11 mouse cellular contexts compared by ENCODE assay signal in genomic region chr6:32496109-32496508, GRCm38 (mm10).
DNase-seq lines count a peak whose midpoint lies in the region.
"Had no signal": no experiment of that assay in that cellular context is flagged by ENCODE, and none has a peak within 500 bp of the region (broad histone marks: within the 10 kb centered on the region; RNA-seq: fewer than 3 reads in every experiment).

No protein-coding gene starts in this region.

- 75% methylated on average over 4 of the region's 4 CpGs for WGBS in heart, embryonic 10.5 days
- 40% methylated on average over 4 of the region's 4 CpGs for WGBS in embryonic facial prominence, embryonic 10.5 days
- 37% methylated on average over 4 of the region's 4 CpGs for WGBS in limb, embryonic 10.5 days

- peaks cover 9% of the 10 kb centered on the region; the same call in 1 of the 2 replicates for H3K36me3 ChIP-seq in heart, embryonic 10.5 days
- no peaks in the 10 kb centered on the region for H3K36me3 ChIP-seq in embryonic facial prominence, embryonic 10.5 days (replicated peaks)
- no peaks in the 10 kb centered on the region for H3K36me3 ChIP-seq in limb, embryonic 10.5 days
- H3K36me3 ChIP-seq: liver, embryonic 13.5 days had no signal

- H3K4me1 ChIP-seq in heart, embryonic 10.5 days, result peaks cover 31% of the 10 kb centered on the region
- peaks cover 32% of the 10 kb centered on the region for H3K4me1 ChIP-seq in embryonic facial prominence, embryonic 10.5 days
- H3K4me1 ChIP-seq in limb, embryonic 10.5 days, result peaks cover 71% of the 10 kb centered on the region

- DNase-seq in heart, embryonic 10.5 days (ENCODE audit: low spot score), result no peak
- DNase-seq in heart, postnatal 4 days, result no peak
- peak; percentile 90 to 96 for DNase-seq in cerebellum, adult 18-20 months
- DNase-seq in embryonic facial prominence, embryonic 10.5 days (ENCODE audit: low spot score), result peak; percentile 67
- peak; percentile 76 for DNase-seq in limb, embryonic 10.5 days (ENCODE audit: low spot score)
- DNase-seq in lung, adult 18-20 months, result no peak
- no peak for DNase-seq in heart, postnatal 10 days
- DNase-seq in adrenal gland, adult 8-10 months, result no peak
- DNase-seq: liver, embryonic 13.5 days; lung, postnatal 4 days; spleen, adult 18-20 months had no signal

- H3K9me3 ChIP-seq in heart, embryonic 10.5 days, result no peaks in the 10 kb centered on the region
- H3K9me3 ChIP-seq in embryonic facial prominence, embryonic 10.5 days, result no peaks in the 10 kb centered on the region
- no peaks in the 10 kb centered on the region for H3K9me3 ChIP-seq in limb, embryonic 10.5 days (replicated peaks)
- H3K9me3 ChIP-seq: liver, embryonic 13.5 days had no signal

- H3K27me3 ChIP-seq in heart, embryonic 10.5 days (ENCODE audit: insufficient read depth, poor library complexity, severe bottlenecking), result no peaks in the 10 kb centered on the region
- H3K27me3 ChIP-seq in embryonic facial prominence, embryonic 10.5 days (replicated peaks; ENCODE audit: low read depth, poor library complexity, severe bottlenecking), result 0 out of 2 replicates have a peak, but pooled peaks cover 3% of the 10 kb centered on the region
- 0 out of 2 replicates have a peak, but pooled peaks cover 3% of the 10 kb centered on the region for H3K27me3 ChIP-seq in limb, embryonic 10.5 days (ENCODE audit: low read depth, poor library complexity, severe bottlenecking)
- H3K27me3 ChIP-seq: liver, embryonic 13.5 days had no signal

- no peak overlapping the region for H3K4me3 ChIP-seq in heart, embryonic 10.5 days
- H3K4me3 ChIP-seq in embryonic facial prominence, embryonic 10.5 days, result no peak overlapping the region
- no peak overlapping the region for H3K4me3 ChIP-seq in limb, embryonic 10.5 days
- H3K4me3 ChIP-seq: liver, embryonic 13.5 days had no signal

- H3K27ac ChIP-seq in heart, embryonic 10.5 days, result 0 out of 2 replicates have a peak overlapping the region, but pooled peaks have one; percentile 4
- H3K27ac ChIP-seq in embryonic facial prominence, embryonic 10.5 days (replicated peaks), result 0 out of 2 replicates have a peak overlapping the region, but pooled peaks have one; percentile 19
- peak overlapping the region; percentile 59 for H3K27ac ChIP-seq in limb, embryonic 10.5 days
- H3K27ac ChIP-seq: liver, embryonic 13.5 days had no signal

- intact Hi-C loops in heart, postnatal 10 days (cut with DNase I), result no loop called here

Comparison
In these comparisons a context has a peak if more than half of its experiments do, and no peak if none do; other contexts are left out.
1. DNase-seq: peak in cerebellum, adult 18-20 months (2 of 2), embryonic facial prominence, embryonic 10.5 days (single experiment) and limb, embryonic 10.5 days (single experiment); none in heart, embryonic 10.5 days (single experiment), heart, postnatal 4 days (single experiment), lung, adult 18-20 months (0 of 2), heart, postnatal 10 days (0 of 2) and adrenal gland, adult 8-10 months (single experiment).
2. H3K27ac ChIP-seq: peak in every context shown above with its lines; median percentile 59 in limb, embryonic 10.5 days; 19 in embryonic facial prominence, embryonic 10.5 days; 4 in heart, embryonic 10.5 days.